Mouse (Mus musculus) bone marrow macrophage, adult 2 months (primary cell): Measurements from ENCODE around the gene Lurap1l.

Experiments
- CTCF ChIP-seq: IDR thresholded peaks from 2 replicates; pipeline ENCODE4 v1.5.1; 2012; ENCODE audit warnings: low read depth, mild to moderate bottlenecking, low read length, moderate library complexity
- POLR2A ChIP-seq: IDR thresholded peaks from 2 replicates; pipeline ENCODE4 v1.6.1; 2012; ENCODE audit warnings: mild to moderate bottlenecking, low read depth, low read length, borderline replicate concordance

DNA sequence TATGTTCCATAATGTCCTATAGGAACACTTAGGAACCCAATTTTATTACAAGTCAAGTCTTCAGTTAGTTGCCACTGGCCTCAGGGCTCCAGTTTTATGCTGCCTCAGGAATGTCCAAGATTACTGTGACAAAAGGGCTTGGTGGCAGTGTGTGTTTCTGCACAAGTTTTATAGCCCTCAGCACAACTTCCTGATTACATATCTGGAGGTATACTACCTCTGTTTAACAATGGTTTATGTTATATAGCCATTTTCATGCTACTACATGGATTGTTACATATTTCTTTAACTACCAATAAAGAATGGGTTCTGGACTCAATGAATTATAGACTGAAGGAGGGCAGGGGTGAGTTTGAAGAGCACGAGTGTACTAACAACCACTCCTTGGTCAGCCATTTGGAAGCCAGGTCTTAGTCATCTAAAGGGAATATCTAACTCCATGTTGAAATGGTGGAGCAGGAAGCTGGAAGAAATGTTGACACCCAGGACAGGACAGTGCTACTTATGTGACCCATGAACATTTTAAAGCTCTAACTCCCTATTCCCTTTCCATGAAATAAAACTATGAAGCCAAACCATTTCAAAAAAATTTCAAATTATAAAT is 28.3 kb upstream of the Lurap1l start:
- TF ChIP-seq CTCF (no peak), POLR2A (no peak)
